Mouse (Mus musculus) cerebral cortex, adult 2 months (tissue): ENCODE data around the gene Kcnn4.

ENCODE experiments used
- WGBS: fragments of 180-500 bp; shearing (Covaris S2); methylation state at CpG from one replicate; pipeline ENCODE4 v1.1.7; 2018; 5-methylcytosine and 5-hydroxymethylcytosine counted together

Gene Kcnn4

DNA sequence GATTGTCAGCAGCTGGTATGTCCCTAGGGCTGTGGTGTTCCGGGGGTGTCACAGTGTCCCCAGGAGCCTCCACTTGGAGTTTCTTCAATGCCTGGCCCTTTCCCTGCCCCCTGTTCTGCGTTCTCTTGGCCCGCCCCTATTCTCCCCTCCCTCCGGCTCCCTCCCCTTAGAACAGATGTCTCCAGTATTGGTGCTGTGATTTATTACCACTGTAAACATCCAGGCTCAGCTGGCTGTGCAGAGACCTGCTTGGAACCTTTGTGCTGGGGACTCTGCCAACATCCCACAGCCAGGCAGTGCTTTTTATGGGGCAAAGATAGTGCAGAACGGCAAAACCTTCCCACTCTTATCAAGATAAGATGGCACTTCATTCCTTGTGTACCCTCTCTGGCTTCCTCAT is 21.0 kb downstream of the Kcnn4 start:
- WGBS, result 38% methylated on average over 5 of the region's 5 CpGs

DNA sequence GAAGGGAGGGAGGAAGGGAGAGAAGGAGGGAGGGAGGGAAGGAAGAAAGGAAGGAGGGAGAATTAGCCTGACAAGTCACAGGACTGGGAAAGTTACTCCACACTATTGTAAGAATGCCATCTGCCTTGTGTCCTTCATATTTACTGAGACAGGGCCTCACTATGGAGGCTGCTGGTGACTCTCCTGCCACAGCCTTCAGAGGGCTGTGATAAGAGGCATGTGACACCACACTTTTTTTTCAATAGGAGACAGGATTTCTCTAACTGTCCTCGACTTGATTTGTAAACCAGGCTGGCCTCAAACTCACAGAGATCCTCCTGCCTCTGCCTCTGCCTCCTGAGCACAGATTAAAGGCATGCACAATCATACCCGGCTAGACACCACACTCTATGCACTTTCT is 21.6 kb downstream of the Kcnn4 start:
- 76% methylated on average over 2 of the region's 2 CpGs for WGBS

DNA sequence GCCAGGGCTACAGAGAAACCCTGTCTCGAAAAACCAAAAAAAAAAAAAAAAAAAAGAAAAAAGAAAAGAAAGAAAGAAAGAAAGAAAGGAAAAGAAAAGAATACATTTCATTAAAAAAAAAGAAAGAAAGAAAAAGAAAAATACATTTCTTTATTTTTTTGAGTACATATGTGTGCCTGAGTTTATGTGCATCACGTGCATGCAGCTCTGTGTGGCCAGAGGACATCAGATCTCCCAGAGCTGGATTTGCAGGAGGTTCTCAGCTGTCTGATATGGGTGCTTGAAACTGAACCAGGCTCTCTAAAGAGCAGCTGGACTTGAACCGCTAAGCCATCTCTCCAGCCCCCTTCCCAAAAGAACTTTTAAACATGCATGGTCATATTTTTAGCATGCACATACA is 24.0 kb downstream of the Kcnn4 start:
- WGBS, result 95% methylated on average over 3 of the region's 3 CpGs

DNA sequence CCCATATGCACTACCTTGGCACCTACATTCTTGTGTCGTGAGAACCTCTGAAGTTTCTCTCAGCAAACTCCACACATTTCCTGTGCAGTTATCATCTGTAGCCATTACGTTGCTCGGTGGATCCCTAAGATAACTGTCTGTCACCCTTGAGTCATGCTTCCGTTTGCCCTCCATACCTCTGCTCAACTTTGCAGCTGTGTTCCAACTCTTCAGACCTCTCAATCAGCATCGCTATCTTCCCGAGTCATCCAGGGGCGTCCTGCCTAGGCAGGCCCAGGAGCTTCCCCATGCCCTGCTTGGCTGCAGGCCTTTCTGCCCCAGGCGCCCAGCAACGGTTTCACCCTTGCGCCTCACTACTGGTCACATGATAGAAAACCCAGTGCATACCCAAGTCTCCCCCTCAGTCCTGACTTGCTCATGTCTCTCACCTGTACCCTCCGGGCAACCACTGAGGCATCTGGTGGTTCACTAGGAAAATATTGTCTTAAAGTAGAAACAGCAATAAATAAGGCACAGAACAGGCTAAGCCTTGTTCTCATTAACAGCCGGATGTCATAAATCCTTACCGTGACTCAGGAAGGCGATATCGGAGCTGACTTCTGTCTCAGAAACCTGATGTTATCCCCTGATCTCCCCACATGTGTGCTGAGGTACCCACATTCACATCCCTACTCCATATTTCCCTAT is 24.6 kb downstream of the Kcnn4 start:
- WGBS, result 82% methylated on average over 15 of the region's 15 CpGs

DNA sequence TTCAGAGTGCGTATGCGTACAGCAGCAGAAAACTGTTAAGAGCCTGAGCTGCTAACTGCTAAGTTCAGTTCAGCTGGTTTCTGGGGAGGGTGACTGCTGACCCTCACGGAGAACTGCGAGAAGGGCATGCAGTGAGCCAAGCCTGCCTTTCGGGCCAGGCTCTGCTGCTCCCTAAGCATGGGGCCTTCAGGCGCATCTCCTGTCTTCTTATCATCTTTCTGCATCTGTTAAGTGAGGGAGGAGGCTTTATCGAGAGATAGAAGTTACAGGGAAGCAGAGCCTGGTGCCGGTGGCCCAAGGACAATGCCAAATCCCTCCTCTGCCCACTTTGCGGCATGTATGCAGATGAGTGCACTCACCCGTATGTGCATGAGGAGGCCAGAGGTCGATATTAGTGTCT is 26.8 kb downstream of the Kcnn4 start:
- 80% methylated on average over 11 of the region's 11 CpGs for WGBS

DNA sequence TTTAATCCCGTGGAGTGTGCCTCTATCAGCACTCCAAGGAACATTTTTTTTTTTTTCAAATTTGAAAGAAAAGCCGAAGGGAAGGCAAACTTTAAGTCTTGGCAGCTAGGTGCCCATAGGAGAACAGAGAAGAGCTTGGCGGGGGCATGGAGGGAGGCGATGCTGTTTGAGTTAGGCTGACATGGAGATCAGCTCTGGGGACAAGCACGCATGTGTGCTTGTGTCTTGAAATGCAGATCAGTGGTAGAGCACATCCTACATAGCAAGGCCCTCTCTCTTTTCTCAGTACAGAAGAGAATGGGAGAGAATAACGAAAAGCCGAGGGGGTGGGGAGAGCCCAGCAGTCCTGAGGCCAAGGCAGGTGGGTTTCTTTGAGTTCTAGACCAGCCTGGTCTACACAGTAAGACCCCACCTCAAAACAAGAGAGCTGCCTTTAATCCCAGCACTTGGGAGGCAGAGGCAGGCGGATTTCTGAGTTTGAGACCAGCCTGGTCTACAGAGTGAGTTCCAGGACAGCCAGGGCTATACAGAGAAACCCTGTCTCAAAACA is 28.4 kb downstream of the Kcnn4 start:
- 91% methylated on average over 8 of the region's 8 CpGs for WGBS

DNA sequence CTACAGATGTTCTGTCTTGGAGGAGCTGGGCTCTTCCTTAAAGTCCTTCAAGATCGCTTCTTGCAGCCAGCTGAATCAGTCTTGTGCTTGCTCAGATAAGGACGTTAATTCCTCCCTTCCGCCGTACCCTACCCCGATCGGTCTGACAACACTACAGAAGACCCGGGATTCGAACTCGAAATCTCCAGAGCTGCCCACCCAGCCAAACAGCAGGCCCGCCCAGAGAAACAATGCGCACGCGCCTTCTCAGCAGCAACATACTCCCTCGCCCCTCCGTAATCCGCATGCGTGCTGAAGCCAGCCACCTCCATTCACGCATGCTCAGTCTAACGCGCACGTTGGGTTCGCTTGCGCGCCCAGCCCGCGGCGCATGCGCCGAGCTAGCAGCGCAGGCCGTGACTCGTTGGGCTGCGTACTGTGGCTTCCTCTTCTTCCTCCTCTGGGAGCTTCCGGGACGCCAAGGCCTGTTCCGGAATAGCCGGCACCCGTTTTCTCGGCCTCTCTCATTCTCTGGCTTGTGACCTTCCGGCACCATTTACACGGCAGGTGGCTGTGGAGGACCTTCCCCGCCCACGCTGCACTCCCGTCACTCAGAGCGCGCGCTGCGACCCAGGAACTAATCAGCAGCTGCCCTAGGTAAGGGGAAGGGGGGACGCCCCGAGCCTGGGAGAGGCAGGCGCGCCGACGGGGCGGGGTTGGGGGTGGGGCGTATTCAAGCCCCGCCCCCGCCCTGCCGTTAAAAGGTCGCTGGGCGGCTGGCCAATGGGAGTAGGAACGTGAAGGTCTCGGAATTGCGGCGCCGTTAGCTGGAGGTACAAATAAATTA is 29.4 kb downstream of the Kcnn4 start, which contains the start of gene Smg9:
Gene Smg9 (plus strand): TSS at position 364 of the 826 bp plus-strand sequence.
- WGBS, result 3% methylated on average over 66 of the region's 66 CpGs

DNA sequence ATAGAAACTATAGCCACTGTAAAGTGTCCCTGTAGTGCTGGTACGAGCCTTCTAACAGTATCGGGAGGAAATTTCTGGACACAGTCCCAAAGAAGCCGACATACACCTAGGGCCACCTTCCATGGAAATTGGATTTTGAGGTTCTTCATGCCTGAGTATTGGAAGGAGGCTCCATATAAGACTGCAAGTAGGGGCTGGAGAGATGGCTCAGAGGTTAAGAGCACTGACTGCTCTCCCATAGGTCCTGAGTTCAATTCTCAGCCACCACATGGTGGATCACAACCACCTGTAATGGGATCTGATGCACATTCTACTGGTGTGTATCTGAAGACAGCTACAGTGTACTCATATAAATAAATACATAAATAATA is 30.0 kb downstream of the Kcnn4 start:
- WGBS, result 4% methylated on average over 3 of the region's 3 CpGs

DNA sequence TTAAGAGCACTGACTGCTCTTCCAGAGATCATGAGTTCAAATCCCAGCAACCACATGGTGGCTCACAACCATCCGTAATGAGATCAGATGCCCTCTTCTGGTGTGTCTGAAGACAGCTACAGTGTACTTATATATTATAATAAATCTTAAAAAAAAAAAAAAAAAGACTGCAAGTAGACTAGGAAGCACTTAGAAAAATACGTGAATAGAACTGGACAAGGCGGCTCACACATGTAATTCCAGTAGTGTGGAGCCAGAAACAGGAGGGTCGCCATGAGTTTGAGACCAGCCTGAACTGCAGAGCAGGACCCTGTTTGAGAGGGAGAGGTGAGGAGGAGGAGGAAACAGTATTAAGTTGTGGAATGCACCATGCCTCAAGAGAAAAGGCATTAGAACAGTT is 30.4 kb downstream of the Kcnn4 start:
- WGBS, result 86% methylated on average over 4 of the region's 4 CpGs

DNA sequence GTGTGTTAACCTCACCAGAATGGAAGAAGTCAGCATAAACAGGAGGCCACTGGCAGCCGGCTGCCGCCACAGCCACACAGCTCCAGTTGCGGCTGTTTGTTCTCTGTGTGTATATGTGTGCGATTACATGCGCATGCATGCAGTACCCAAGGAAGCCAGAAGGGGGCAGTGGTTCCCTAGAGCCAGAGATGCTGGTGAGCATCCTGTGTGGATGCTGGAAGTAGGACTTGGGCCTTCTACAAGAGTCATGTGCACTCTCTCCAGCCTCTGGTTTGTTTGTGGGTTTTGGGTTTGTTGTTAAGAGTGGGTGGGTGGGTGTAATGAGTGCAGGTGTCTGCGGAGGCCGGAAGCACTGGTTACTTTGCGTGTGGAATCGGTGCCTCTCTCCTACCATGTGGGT is 32.8 kb downstream of the Kcnn4 start:
- WGBS, result 97% methylated on average over 9 of the region's 9 CpGs

DNA sequence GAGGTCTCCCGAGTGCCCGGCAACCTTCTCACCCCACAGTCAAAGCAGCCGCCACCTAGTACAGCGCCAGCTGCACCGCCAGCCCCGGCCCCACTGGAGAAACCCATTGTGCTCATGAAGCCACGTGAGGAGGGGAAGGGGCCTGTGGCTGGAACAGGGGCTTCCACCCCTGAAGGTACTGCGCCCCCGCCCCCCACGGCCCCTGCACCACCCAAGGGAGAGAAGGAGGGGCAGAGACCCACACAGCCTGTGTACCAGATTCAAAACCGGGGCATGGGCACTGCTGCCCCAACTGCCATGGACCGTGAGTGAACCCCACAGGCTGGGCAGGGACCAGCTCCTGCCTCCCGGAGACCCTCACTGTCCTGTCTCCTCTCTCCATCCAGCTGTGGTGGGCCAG is 35.6 kb downstream of the Kcnn4 start:
- 91% methylated on average over 13 of the region's 13 CpGs for WGBS

DNA sequence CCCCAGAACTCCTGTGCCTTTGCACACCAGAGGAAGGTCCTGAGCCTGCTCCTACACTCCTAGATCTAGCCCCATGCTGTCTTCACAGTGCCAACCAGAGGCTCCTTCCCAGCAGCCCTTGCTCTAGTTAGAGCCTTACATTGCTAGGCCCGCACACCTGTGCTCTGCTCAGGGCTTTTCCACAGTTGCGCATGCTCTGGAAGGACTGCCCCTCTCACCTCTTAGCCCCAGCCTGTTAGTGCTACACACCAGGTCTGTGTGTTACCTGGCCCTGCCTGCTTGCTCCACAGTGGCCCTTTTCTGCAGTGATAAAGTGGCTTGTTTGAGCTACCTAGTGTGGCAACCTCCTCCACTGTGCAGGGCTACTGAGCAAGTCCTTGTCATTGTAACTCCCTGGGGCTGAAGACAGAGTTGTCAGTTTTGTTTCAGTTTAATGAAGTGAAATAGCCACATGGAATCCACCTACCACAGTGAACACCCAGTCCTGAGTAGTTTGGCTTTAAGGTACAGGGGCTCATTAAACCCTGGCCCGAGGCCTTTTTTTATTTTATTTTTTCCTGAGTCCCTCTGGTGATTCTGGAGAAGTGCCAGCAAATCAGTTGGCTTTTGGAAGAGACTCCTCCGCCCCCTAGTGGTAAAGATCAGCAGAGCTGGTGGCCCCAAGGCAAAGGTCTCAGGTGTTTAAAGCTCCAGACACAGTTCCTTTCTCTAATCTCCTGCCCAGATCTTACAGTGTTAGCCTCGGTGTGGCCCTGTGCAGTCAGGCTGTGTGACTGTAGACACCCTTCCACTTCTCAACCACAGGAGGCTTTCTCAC is 36.7 kb downstream of the Kcnn4 start:
- 41% methylated on average over 5 of the region's 5 CpGs for WGBS

DNA sequence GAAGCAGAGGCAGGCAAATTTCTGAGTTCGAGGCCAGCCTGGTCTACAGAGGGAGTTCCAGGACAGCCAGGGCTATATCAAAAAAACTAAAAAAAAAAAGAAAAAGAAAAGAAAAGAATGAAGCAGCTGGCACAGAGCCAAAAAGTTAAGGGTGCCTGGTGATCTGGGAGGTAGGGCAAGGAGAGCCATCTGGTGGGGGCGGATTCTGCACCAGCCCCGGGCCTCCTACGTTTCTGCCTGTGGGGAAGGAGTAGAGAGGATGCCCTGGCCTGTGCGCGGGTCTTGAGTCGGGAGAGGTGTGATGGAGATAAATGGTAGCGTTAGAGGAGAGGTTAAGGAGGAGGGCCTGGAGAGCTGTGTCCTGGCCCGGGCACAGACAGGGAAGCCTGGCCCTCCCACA is 38.1 kb downstream of the Kcnn4 start:
- WGBS, result 83% methylated on average over 9 of the region's 9 CpGs

DNA sequence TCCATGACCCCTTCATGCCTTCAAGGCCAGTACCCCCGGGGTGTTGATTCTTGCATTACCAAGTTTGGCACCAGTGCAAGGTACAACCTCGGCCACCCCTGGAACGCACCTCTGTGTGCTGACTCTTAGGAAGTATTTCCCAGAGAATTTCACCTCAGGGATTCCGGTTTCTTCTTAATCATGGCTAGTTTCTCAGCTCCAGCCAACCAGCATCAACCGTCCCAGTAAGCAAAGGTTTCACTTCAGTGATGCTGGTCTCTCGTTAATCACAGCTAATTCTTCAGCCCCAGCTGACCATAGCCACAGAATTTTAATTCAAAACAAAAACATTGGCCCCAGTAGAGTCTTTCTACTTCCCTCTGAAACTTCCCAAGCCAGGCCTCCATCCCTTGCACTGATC is 40.1 kb downstream of the Kcnn4 start:
- WGBS, result 93% methylated on average over 6 of the region's 6 CpGs

DNA sequence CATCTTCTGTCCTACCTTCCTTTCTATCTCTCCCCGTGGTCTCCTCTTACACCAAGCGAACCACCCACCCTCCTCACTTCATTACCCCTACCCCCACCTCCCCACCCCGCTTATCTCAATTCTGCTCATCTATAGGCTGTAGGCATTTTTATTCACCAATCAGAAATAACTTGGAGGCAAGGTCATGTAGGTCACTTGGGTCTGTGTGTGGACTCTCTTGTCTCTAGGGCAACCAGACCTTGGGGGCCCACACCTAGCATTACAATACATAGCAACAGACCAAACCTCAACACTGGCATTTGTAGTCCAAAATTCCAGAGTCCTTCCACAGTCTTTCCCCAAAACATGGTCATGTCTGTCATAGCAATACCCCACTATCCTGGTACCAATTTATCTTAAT is 40.8 kb downstream of the Kcnn4 start:
- 94% methylated on average over 3 of the region's 3 CpGs for WGBS

DNA sequence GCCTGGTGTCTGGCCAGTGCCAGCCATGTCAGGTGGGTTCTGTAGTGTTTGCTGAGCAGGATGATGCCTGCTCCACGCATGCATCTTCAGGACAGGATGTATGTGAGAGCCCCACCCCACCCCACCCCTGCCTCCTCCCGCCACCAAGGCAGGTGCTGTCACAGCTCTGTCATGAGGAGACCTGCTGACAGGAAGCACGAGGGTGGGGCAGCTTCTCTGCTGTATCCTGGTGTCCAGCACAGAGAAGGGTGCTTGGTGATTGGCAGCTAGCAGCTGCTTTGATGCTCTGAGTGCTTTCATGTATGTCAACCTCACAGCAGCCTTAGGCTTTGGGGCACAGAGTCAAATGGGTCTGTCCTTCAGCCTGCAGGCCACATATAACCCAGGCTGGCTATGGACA is 43.6 kb downstream of the Kcnn4 start:
- 78% methylated on average over 3 of the region's 3 CpGs for WGBS

DNA sequence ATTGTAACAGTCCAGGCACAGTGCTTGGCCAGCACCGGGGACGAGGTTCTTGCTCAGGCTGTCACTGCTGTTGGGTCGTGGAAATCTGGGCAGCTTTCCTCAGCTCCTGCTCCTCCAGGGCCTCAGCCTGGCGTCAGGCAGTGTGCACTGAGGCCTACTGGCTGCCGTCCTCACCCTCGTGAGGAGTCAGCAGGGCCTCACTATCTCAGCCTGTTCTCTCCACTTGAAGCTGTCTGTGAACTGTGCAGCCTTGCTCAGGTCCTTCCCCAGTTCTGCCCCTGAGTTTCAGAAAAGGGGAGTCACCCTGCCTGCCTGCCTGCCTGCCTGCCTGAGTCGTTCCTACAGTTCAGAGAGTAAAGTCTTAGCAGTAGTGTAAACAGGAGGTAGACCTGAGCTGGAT is 45.2 kb downstream of the Kcnn4 start:
- WGBS, result 76% methylated on average over 7 of the region's 7 CpGs

DNA sequence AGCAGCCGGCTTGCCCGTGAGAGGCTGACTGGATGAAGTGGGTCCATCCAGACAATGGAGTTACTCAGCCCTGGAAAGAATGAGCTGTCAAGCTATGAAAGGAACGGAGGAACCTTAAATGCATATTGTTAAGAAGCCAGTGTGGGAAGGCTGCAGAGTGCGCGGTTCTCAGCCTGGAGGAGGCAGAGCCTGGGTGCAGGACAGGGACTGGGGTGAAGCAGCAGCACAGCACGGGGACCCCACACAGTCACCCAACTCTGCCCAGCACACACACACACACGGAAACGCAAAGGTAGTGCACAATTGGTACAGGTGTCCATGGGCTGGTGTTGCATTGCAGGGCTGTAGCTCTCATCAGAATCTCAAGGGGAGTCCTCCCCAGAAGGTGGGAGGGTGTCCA is 49.5 kb downstream of the Kcnn4 start:
- WGBS, result 41% methylated on average over 8 of the region's 8 CpGs

DNA sequence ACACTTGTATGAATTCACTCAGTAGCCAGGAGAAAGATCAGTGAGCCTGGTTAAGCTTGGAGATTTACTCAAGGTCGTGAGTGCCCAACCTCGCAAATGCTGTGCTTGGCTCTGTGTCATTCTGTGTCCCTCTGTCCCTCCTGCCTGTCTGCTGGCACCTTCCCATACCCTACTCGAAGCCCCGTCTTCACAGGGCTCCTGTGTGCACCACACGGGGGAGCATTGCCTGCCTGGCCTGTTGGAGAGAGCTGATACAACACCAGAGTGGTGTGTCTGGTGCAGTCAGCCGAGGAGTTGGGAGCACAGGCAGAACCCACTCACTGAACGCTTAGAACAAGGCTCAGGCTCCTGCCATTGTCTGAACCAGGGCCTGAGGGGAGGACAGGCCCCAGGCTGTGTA is 51.6 kb downstream of the Kcnn4 start:
- 52% methylated on average over 7 of the region's 7 CpGs for WGBS

DNA sequence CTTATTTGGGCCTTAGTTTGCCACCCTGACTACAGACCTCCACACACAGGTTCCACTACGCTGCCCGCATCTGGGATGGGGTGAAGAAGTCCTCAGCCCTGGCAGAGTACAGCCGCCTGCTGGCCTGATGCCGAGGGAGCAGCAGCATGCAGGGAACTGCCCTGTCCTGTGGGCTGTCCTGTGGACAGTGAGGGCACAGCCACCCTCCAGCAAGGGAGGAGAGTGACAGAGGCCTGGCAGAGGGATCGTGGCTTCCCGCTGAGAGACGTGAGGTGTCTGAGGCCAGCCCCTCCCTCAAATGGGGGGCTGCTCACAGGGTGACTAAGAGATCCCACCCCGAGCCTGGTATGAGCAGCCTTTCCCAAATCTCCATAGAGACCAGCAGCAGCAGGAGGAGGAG is 52.2 kb downstream of the Kcnn4 start:
- 75% methylated on average over 8 of the region's 8 CpGs for WGBS

DNA sequence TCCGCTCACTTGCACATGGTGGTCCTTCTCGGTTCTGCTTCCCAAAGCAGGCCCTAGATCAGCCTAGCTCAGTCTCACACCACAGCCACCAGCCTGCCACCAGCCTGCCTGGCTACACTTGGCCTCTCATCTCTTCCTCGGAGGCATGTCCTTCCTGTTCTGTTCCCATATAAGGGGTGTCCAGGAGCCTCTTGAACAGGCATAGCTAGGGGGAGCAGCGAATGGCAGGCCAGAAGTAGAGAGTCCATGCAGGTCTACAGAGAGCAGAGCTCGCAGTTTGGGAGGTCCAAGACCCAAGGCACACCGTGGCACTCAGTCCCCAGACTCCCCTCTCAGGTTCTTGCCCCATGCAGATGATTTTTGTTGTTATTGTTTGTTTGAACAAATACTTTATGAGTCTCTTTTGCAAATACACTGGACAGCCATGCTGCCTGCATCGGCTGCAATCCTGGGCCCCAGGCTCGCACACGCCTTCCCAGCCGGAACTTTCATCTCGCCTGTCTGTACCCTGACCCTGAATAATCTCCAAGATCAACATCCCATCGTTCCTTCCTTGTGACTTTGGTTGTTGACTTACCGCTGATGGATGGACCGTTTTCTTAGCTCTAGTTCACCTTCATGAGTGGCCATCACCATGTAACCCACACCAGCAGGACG is 53.2 kb downstream of the Kcnn4 start:
- 91% methylated on average over 15 of the region's 15 CpGs for WGBS
